Mouse (Mus musculus): Measurements from ENCODE around the gene Kctd6. TPM values are rescaled to one million over a fixed set of nuclear protein-coding genes. Genes with fewer than 3 reads are reported as not detected.
A peak's percentile ranks its signal among the peaks of the same experiment; 100 is the strongest.

The Kctd6 gene
- total RNA-seq, 2 experiments from 2014 or later = 5.7 to 6.8 TPM

- peak; percentile 74 for DNase-seq
Measured at GRCm38 (mm10) chr14:8214299-8215207, 613 bp downstream of the Kctd6 start.

GRCm38 (mm10) chr14:8215208-8215778, 1.4 kb downstream of the Kctd6 start:
- no peak for DNase-seq

GRCm38 (mm10) chr14:8216100-8216499, 2.2 kb downstream of the Kctd6 start:
- DNase-seq = no peak

- no peak for DNase-seq
Measured at GRCm38 (mm10) chr14:8218238-8218637, 4.3 kb downstream of the Kctd6 start.

- no peak for DNase-seq
Measured at GRCm38 (mm10) chr14:8218730-8219380, 4.9 kb downstream of the Kctd6 start.

- no peak for DNase-seq
Measured at GRCm38 (mm10) chr14:8219876-8220275, 5.9 kb downstream of the Kctd6 start.

- no peak for DNase-seq
Measured at GRCm38 (mm10) chr14:8220306-8220705, 6.4 kb downstream of the Kctd6 start.

GRCm38 (mm10) chr14:8220912-8221311, 7.0 kb downstream of the Kctd6 start:
- DNase-seq = no peak

- no peak for DNase-seq
Measured at GRCm38 (mm10) chr14:8222561-8222960, 8.6 kb downstream of the Kctd6 start.

GRCm38 (mm10) chr14:8223506-8224293, 9.8 kb downstream of the Kctd6 start:
- DNase-seq = no peak

- DNase-seq = no peak
Measured at GRCm38 (mm10) chr14:8224805-8225204, 10.9 kb downstream of the Kctd6 start.

- DNase-seq = no peak
Measured at GRCm38 (mm10) chr14:8229367-8230019, 15.6 kb downstream of the Kctd6 start.

- no peak for DNase-seq
Measured at GRCm38 (mm10) chr14:8232155-8232910, 18.4 kb downstream of the Kctd6 start.

GRCm38 (mm10) chr14:8233252-8233651, 19.3 kb downstream of the Kctd6 start:
- DNase-seq = no peak

- DNase-seq = no peak
Measured at GRCm38 (mm10) chr14:8241816-8242215, 27.9 kb downstream of the Kctd6 start.

- DNase-seq = no peak
Measured at GRCm38 (mm10) chr14:8242388-8242920, 28.5 kb downstream of the Kctd6 start.

- DNase-seq = no peak
Measured at GRCm38 (mm10) chr14:8243136-8243888, 29.4 kb downstream of the Kctd6 start.

GRCm38 (mm10) chr14:8244211-8244611, 30.3 kb downstream of the Kctd6 start:
- DNase-seq = no peak

GRCm38 (mm10) chr14:8246878-8247277, 32.9 kb downstream of the Kctd6 start:
- no peak for DNase-seq

GRCm38 (mm10) chr14:8249206-8249605, 35.3 kb downstream of the Kctd6 start:
- DNase-seq = no peak
